Mouse (Mus musculus) frontal cortex, adult (tissue): Measurements from ENCODE around the gene Plxnb2.
A peak's percentile ranks its signal among the peaks of the same experiment; 100 is the strongest.

Experiments used
- ATAC-seq: cut with Nextera tagmentation; 2 replicates; pipeline ENCODE4 v1.9.2; 2017; ENCODE audit warnings: mild to moderate bottlenecking, moderate library complexity, mixed read lengths; ENCODE audit not compliant: low TSS enrichment

Gene Plxnb2

DNA sequence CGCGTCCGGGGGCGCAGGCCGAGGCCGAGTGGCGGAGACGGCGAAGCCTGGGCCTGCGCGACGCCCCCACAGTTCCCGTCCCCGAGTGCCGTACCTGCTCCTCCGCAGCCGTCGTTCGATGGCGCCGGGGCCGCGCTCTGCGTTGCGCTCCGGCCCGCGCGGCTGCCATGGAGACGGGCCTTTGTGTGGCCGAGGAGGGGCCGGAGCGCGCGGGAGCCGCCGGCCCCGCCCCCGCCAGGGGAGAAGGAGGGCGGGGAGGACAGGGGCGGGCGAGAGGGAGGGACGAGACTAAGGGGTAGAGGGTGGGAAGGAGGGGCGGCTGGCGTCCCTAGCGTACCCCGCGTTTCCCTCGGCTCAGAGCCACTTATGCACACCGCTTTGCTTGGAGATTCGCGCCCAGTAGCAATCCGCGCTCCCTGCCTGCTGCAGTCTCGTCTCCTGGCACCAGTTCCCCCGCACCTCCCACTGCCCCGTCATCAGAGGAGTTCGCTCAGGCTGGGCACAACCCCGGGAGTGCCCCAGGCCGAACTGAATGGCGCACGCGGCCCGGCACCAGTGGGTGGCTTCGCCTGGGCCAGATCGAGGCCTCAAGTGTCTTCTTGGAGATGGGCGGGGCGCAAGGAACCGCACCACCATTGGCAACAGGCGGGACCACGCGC lies at the start of gene Plxnb2:
Gene Plxnb2 (minus strand): TSS at position 218 of the 659 bp plus-strand sequence.
- ATAC-seq, result peak; percentile 52

DNA sequence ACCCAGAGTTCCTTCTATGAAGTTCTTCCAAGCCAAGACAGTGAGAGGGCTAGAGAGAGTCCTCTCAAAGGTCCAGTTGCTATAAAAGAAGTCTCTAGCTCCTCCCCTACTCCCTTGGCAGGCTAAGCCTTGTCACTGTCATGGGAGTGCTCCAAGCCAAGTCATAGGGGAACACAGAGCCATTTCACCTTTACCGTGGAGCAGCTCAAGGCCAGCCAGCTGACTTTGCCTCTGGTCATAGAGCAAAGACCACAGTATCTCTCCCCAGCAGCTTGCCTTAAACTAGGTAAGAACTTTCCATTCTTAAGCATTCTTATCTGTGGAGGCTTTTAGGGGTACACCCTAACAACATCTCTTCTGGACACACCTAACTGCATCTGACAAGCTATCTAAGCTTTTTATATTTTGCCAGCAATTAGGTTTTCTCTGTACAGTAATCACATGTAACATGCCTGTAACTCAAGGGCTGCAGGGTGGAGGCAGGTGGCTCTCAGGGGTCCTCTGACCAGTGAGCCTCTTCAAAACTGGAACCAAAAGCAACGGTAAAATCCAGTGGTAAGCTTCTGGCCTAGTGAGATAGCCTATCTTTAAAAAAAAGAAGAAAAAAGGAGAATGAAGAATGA lies 35.1 kb upstream of the Plxnb2 start:
- no peak for ATAC-seq

DNA sequence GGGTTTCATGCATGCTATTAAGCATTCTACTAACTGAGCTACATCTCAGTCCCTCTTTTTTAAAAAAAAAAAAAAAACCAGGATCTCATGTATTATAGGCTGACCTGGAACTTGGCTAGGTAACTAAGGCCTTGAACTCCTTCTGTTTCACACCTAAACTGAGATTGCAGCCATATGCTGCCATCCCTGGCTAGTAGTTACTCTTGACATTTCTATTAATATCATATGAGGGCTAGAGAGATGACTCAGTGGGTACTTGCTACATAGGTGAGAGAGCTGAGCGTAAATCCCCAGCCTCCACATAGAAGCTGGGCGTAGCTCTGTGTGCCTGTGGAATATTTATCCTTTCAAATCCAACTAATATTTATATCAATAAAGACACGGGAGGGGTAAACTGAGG lies 34.4 kb upstream of the Plxnb2 start:
- no peak for ATAC-seq

DNA sequence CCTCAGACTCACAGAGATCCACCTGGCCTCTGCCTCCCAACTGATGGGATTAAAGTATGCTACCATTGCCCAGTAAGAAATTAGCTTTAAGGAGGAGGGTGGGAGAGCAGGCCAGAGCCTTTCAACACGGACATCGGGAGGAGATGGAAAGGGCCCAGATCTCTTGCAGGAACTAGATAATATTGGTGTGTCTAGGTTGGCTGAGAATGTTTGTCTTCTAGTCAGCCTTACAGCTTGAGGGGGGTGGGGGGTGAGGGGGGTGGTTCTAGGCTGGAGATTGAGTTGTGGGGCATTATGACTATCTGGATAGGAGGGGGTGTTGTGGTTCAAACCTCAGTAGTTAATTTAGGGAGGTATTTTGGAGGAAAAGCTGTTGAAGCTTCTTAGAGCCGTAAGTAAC lies 32.9 kb upstream of the Plxnb2 start:
- ATAC-seq, result no peak

DNA sequence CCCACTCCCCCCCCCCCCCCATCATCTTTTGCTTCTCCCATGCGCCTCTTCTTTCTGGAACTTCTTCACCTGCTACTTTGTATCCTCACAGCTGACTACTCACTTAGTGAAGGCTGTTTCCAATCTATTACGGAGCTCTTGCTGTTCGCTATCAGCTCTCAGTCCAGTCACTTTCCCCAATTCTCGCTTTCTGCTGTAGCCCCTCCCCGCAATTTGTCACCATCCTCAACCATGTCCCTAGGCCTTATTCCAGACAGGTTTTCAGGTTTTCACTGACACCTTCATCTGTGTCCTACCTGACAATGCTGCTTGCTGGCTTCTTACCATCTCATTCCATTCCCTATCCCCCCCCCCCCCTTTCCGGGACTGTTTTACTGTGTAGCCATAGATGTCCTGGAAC lies 31.9 kb upstream of the Plxnb2 start:
- no peak for ATAC-seq

DNA sequence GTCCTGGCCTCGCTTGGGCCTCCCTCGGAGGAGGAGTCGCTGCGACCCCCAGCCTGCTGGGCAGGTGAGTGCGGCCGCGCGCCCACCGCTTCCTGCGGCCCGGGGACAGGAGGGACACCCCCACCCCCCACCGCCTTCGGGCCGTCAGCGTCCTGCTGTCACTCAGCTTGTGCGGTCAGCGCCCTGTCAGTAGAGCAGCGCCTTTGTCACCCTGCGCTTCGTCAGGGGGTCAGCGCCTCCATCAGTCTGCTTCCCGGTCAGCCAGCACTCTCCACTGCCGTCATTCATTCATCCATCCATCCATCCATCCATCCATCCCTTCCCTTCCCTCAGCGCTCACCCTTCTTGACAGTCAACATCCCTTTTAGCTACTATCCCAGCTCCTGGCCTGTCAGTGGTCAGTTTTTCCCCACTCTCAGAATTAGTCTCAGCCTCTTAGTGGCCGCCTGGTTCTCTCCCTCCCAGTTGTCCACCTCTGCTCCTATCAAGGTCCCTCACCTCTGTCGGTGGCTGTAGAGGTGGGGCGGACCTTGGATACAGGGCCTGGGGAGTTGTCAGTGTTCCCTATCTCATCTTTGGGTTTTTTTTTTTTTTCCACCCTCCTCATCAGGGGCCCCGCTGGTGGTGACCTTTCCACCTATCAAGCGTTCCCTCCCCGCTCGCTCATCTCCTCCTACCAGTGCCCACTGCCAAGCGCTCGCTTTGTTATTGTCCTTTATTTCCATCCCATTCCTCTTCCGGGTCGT lies 31.3 kb upstream of the Plxnb2 start:
- ATAC-seq, result peak; percentile 27; the same call in 1 of the 2 replicates

DNA sequence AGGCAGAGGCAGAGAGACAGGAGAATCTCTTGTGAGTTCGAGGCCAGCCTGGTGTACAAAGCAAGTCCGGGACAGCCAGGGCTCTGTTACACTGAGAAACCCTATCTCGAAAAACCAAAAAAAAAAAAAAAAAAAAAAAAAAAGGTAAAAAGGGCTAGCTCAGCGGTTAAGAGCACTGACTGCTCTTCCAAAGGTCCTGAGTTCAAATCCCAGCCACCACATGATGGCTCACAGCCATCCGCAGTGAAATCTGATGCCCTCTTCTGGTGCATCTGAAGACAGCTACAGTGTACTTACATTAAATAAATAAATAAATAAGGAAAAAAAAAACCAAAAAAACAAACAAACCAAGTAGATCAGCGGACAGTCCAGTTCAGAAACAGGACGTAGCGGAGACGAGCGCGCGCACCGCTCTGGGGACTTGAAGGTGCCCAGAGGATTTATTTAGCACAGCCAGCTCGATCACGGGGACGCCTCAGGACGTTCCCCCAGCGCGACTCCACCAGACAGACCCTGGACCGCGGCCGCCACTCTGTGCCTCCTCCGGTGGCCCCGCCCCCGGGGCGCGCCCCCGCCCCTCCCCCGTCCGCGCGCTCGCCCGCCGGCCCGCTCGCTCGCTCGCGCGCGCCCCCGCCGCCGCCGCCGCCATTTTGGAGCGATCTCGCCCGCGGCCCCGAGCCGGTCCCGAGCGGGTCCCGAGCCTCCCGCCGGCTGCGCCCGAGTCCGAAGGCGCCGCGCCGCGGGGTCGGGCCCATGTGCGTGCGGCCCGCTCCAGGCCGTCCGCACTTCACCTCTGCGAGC lies 30.5 kb upstream of the Plxnb2 start, which contains the start of gene Ppp6r2:
Gene Ppp6r2 (plus strand): TSS at position 639 of the 801 bp plus-strand sequence.
- ATAC-seq, result peak; percentile 33

DNA sequence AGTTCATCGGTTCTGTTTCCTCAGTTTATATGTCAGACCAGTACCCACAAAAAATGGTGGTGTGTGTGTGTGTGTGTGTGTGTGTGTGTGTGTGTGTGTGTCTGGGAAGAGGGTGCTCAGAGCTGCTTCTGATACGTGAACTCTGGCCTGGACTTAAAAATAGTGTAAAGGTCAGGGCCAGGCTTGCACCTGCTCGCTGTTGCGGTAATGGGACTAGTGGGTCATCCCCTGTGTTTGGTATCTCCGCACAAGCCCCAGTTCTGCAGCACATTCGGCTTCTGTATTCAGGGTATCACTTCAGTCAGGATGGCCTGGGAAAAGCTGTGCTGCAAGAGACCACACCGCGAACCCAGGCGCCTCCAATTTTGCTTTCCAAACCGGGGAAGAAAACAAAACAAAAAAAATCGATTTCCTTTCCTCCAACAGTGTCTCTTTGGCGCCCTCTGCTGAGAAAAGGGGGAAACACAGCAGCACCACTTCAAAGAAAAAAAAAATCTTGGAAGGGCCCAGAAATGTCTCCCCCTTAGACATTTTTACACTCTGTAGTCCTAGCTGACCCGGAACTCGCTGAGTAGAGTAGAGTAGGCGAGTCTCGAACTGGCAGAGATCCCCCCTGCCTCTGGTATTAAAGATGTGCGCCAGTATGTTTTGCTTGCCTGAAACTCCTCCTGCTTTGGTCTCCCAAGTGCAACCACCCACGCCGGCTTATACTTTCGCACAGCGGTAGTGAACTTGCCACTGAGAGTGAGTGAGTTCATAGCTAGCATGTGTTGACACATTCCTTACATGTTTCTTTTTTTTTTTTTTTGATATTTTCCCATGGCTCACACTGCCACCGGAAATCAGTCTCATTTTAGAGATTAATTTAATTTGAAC lies 29.5 kb upstream of the Plxnb2 start:
- peak; percentile 32; the same call in 1 of the 2 replicates for ATAC-seq

DNA sequence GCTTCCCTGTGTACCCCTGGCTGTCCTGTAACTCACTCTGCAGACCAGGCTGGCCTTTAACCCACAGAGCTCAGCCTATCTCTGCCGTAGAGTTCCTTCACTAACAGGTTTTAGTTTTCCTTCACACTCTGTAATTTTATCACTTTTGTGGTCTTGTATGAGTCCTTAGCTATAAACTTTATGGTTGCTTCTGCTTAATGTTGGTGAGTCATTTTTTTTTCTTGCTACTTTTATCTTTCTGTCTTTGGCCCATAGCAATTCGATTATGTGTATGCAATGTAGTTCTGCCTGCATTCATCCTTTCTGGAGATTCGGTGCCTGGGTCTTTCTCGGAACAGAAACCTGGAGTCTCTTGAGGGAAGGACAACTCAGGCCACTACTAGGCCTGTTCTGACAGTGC lies 26.9 kb upstream of the Plxnb2 start:
- no peak for ATAC-seq

DNA sequence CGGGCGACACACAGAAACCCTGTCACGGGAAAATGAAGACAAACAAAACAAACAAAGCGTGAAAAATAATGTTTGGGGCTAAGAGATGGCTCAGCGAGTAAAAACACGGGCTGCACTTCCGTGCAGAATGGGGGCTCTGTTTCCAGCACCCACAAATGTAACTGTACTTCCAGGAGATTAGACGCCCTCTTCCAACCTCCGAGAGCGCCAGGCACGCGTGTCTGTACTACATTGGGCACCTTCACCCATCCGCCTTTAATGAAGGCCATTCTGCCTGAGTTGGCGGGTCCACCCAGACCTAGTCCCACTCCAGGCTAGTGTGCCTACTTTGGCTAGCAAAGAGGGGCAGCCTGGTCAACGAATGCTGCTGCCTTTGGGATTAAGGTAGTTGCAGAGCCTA lies 16.5 kb upstream of the Plxnb2 start:
- no peak for ATAC-seq

DNA sequence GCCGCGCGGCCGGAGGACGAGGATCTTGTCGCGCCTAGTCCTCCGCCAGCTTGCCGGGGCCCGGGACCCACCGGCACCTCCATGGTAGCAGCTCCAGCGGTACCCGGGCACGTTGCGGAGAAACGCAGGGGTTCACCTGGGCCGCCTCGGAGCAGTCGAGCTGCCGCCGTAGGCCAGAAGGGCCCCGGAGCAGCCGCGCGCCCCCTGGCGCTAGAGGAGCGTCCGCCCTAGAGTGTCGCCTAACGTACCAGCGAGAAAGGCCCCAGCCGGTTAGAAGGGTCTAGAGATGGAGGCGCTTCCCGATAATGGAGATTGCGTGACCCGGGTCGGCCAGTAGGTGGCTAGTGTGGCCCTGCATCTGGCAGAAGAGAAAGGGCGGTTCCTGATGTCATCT lies 15.7 kb upstream of the Plxnb2 start, which contains the start of gene Dennd6b:
Gene Dennd6b (minus strand): TSS at position 184 of the 394 bp plus-strand sequence.
- ATAC-seq, result peak; percentile 97

DNA sequence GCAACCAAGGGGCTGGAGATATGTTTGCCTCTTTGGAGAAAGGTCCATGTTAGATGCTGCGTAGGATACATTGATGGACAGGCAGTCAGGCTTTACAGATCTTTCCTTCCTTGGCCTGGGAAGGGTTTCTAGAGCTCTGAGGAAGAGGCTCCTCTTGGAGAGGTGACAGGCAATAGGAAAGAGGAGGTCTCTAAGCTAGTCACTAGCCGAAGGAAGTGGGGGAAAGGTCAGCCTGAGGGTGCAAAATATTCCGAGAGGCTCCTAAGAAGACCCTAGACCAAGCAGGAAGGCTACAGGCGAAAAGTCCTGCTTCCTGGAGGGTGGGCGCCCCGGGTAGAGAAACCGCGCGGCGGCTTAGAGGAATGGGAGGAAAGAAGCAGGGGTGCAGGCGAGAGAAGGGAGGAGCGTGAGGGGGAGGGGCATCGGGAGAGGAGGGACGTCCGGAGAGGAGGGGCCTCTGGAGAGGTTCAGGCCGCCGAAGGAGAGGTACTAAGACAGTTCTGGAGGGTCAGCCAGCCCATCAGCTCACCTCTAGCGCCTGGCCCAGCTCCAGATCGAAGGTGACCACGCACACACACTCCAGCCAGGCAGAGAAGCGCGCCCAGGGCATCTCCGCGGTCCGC lies 15.2 kb upstream of the Plxnb2 start:
- peak; percentile 88 for ATAC-seq

DNA sequence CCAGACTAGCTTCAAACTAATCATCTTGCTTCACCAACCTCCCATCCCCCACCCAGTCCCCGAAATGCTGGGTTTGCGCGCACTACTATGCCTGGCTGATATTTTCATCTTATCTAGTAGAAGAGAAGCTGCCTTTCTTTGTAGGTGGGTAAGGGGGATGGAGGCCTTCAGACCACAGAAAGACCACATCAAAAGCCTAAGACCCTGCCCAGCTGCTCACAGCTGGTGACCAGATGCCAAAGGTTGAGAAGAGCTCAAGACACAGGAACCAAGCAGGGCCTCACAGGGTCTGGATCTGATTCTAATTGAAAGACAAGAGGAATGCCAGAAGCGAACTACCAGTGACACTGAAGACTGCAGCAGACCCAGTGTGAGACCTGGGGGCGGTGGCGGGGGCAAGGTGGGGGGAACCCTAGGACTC lies 14.7 kb upstream of the Plxnb2 start:
- no peak for ATAC-seq

DNA sequence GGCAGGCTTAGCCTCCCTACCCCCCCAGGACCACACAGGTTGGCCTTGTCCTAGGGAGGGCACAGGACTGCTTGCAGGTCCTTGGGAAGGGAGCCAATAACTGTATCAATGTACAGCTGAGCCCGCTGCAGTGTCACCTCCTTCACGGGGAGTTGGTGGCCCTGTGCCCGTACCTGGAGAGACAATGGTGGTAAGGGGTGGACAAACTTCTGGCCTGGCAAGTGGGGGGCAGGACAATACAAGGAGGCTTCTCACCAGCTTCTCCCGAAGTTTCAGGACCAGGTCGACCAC lies 4.3 kb upstream of the Plxnb2 start:
- no peak for ATAC-seq

DNA sequence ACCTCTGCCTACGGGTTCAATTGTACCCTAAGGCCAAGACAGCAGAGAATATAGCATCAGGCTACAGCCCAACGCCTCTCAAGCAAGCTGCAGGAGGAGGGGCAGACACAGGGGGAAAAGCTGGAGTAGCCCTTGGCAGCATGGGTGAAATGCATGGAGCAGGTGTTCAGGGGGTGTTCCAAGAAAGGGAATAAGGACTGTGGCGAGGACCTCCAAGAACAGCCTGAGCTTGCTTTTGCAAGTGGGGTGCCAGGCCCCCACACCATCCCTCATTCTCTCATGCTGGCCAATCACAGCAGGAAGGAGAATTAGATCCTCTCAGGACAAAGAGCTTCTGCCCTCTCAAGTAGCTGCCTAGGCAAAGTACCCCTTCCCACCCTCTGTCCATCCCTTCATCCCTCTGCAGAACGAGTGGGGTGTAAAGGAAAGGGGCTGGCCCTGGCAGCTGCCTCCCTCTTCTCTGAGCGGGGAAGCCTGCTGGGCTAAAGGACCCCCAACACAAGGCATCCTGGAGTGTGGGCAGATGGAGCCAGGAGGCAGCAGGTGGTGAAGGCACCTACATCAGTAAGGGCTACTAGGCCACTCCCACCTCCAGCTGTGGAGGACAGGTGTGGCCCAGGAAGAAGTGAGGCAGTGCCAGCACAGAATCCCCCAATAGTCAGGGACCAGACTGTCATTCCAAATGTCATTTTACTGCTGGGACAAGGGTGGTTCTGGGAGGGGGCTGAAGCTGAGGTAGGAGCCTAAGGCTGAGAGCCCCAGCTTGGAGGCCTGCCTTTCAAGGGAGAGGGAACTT lies 3.8 kb upstream of the Plxnb2 start:
- no peak for ATAC-seq

DNA sequence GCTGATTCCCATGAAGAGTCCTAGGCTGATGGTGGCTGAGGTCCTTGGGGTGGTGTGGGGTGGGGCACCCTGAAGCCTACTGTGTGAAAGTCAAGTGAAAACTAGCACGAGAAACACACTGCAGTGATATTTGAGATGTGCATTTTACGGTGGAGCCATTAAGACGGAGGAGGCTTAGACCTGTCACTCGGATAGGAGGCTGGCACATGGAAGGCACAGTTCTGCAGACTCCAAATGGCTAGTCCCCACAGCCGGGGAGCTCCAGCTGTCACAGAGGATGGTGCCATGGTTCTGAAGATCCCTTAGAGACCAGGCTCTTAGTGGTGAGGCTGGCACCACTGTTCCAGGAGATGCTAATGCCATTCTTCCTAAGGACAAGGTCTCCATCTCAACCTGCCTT lies 2.3 kb upstream of the Plxnb2 start:
- ATAC-seq, result peak; percentile 35; the same call in 1 of the 2 replicates

DNA sequence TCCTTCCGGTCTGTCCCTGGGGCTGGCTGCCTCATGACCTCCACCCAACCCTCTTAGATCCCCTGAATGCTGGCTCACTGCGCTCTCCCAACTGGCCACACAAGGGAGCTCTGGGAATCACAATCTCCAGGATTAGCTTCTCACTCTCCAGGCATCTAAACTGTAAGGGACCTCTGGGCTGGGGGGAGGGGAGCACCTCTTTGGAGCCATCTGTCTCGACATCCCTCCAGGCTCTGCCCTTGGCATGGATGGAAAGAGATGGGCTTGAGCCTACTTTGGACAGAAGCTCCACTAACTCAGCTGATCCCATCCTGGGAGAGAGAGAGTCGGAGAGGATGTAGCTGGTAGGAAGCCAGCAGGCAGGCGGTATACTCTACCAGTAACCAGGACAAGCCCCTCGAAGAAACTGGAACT lies 1.7 kb upstream of the Plxnb2 start:
- ATAC-seq, result no peak

DNA sequence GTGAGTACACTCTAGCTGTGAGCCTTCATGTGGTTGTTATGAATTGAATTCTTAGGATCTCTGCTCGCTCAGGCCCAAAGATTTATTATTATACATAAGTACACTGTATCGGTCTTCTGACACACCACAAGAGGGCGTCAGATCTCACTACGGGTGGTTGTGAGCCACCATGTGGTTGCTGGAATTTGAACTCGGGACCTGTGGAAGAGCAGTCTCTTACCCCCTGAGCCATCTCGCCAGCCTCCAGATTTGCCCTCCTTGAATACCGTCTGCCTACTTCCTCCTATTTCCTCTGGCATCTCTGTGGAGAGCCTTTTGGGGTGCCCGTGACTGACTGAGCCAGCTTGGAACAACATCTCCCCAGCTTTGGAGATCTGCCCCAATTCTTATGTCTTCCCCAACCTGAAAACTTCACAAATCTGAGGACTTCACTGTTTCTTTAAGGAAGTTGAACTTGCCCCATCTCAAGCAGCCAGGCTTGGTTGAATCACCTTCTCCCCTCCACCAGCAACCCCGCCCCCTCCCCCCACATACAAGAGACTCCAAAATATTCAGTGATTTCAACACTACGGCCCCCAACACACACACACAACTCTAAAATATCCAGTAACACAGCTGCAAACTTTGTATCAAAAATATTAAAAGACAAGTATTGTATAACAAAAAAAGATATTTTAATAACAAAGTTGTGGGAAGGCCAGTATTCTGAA lies 1.1 kb upstream of the Plxnb2 start:
- ATAC-seq, result no peak

DNA sequence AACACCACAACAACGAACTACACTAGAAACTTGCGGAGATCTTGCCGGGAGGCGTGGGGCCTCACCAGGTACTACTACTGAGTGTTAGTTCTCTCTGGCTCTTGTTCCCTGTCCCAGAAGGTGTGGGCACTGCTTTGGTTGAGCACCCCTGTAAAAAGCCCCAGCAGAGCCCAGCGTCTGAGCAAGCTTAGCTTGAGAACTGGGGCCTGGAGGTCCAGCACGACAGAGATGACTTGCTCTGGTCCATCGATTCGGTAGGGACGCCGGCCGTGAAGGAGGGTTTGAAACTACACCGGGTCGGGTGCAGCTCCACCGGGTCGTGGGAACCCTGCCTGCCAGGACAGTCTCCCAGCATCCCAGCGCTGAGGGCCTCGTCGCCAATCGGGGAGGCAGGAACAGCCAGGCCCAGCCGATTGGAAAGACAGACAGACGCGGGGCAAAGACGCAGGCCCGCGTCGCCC lies 477 bp downstream of the Plxnb2 start:
- ATAC-seq, result no peak
